11 mouse cellular contexts compared by ENCODE assay signal in genomic region chr6:91105400-91106129, GRCm38 (mm10). TPM values are rescaled to one million over a fixed set of nuclear protein-coding genes. Genes with fewer than 3 reads are reported as not detected.
DNase-seq lines count a peak whose midpoint lies in the region; ATAC-seq and TF ChIP-seq lines count a peak whose summit lies in the region.
"Had no signal": no experiment of that assay in that cellular context is flagged by ENCODE, and none has a peak within 500 bp of the region (broad histone marks: within the 10 kb centered on the region; RNA-seq: fewer than 3 reads in every experiment).

No protein-coding gene starts in this region.

- H3K4me1 ChIP-seq in midbrain, postnatal 0 days (ENCODE audit: insufficient read depth, low read length) = no peaks in the 10 kb centered on the region
- H3K4me1 ChIP-seq: neural tube, embryonic 15.5 days had no signal

- H3K4me3 ChIP-seq in midbrain, postnatal 0 days (ENCODE audit: low read depth, low read length) = no peak overlapping the region
- H3K4me3 ChIP-seq: neural tube, embryonic 15.5 days had no signal

- no peaks in the 10 kb centered on the region; the same call in 1 of the 2 replicates for H3K36me3 ChIP-seq in midbrain, postnatal 0 days (ENCODE audit: insufficient read depth, low read length)

- H3K27ac ChIP-seq in midbrain, postnatal 0 days (ENCODE audit: low read depth, low read length) = no peak overlapping the region
- H3K27ac ChIP-seq: neural tube, embryonic 15.5 days had no signal

- no peaks in the 10 kb centered on the region for H3K27me3 ChIP-seq in midbrain, postnatal 0 days (ENCODE audit: insufficient read depth, low read length)
- H3K27me3 ChIP-seq: neural tube, embryonic 15.5 days had no signal

- peak; percentile 20 for ATAC-seq in megakaryocyte-erythroid progenitor cell, adult 5-6 weeks (replicated peaks; ENCODE audit: low FRiP score, low TSS enrichment, poor library complexity, severe bottlenecking)
- ATAC-seq in midbrain, postnatal 0 days (ENCODE audit: low FRiP score) = no peak
- ATAC-seq in cerebellum, adult (ENCODE audit: insufficient number of reproducible peaks, low FRiP score, low TSS enrichment) = no peak

- peak; percentile 67 for DNase-seq in B cell, adult 2 months
- DNase-seq in NIH3T3 (ENCODE audit: low read depth) (peak; percentile 29), MN1 (ENCODE audit: low spot score) (no peak)
- DNase-seq in kidney, postnatal 25 days = peak; percentile 46 to 61
- no peak for DNase-seq in retina, postnatal 1 day
- DNase-seq in midbrain, postnatal 0 days (ENCODE audit: low spot score) = no peak
- DNase-seq: cerebellum, adult 8-10 months had no signal

- 90% methylated on average over 2 of the region's 2 CpGs for WGBS in midbrain, postnatal 0 days

- TF ChIP-seq CTCF in midbrain, postnatal 0 days (IDR thresholded peaks at IDR 0.05) = no peak; the same call in 1 of the 2 replicates

- no peak overlapping the region for H3K9ac ChIP-seq in midbrain, postnatal 0 days (replicated peaks; ENCODE audit: low read length, poor library complexity, severe bottlenecking)
- H3K9ac ChIP-seq: neural tube, embryonic 15.5 days had no signal

- no peak overlapping the region for H3K4me2 ChIP-seq in midbrain, postnatal 0 days (ENCODE audit: low read depth, low read length, poor library complexity, severe bottlenecking)
- H3K4me2 ChIP-seq: heart, embryonic 11.5 days; neural tube, embryonic 15.5 days had no signal

- no peaks in the 10 kb centered on the region for H3K9me3 ChIP-seq in midbrain, postnatal 0 days (ENCODE audit: low read length)
- H3K9me3 ChIP-seq: neural tube, embryonic 15.5 days had no signal

RNA-seq across cellular contexts. Expression of gene Nup210, which starts 11.1 kb away (rescaled TPM):
- 135 and 191 TPM in 2 replicates for total RNA-seq in megakaryocyte-erythroid progenitor cell, adult 5-6 weeks (2014; fragmentation: Nextera tagmentation)
- total RNA-seq in megakaryocyte-erythroid progenitor cell, adult 5-6 weeks (2017) = 76.4 and 185 TPM in 2 replicates
- 58.3 and 67.8 TPM in 2 replicates for total RNA-seq in midbrain, postnatal 0 days (2014; rRNA removed)
- polyA plus RNA-seq in midbrain, postnatal 0 days (2015; fragmentation: Nextera tagmentation; extraction: Ambion mirVana) = 16.2 and 17.2 TPM in 2 replicates

RNA-seq across cellular contexts. Expression of gene Hdac11, which starts 50.9 kb away (rescaled TPM):
- total RNA-seq in megakaryocyte-erythroid progenitor cell, adult 5-6 weeks (2014; fragmentation: Nextera tagmentation) = 2.1 and 8.1 TPM in 2 replicates
- total RNA-seq in megakaryocyte-erythroid progenitor cell, adult 5-6 weeks (2017) = 0.99 and 1.0 TPM in 2 replicates
- total RNA-seq in midbrain, postnatal 0 days (2014; rRNA removed) = 104 and 121 TPM in 2 replicates
- 55.2 and 59.1 TPM in 2 replicates for polyA plus RNA-seq in midbrain, postnatal 0 days (2015; fragmentation: Nextera tagmentation; extraction: Ambion mirVana)

Comparison
In these comparisons a context has a peak if more than half of its experiments do, and no peak if none do; other contexts are left out.
1. DNase-seq: peak in B cell, adult 2 months (2 of 2), NIH3T3 (single experiment) and kidney, postnatal 25 days (2 of 2); none in retina, postnatal 1 day (single experiment), MN1 (single experiment) and midbrain, postnatal 0 days (single experiment).
2. RNA of gene Hdac11, which starts 50.9 kb away (total RNA-seq): 104 to 121 TPM in midbrain, postnatal 0 days; 0.99 to 8.1 TPM in megakaryocyte-erythroid progenitor cell, adult 5-6 weeks; every median in the first group is over 10 times any median in the second.